Mouse (Mus musculus) right cerebral cortex, postnatal 10 days (tissue): ENCODE measurements around the gene Them7.
A peak's percentile ranks its signal among the peaks of the same experiment; 100 is the strongest.

Experiments
- DNase-seq, 2 experiments: peaks; one replicate each; pipeline ENCODE4 v3.0.0; 2021; ENCODE audit warnings: low spot score in 2 of 2

Gene Them7

DNA sequence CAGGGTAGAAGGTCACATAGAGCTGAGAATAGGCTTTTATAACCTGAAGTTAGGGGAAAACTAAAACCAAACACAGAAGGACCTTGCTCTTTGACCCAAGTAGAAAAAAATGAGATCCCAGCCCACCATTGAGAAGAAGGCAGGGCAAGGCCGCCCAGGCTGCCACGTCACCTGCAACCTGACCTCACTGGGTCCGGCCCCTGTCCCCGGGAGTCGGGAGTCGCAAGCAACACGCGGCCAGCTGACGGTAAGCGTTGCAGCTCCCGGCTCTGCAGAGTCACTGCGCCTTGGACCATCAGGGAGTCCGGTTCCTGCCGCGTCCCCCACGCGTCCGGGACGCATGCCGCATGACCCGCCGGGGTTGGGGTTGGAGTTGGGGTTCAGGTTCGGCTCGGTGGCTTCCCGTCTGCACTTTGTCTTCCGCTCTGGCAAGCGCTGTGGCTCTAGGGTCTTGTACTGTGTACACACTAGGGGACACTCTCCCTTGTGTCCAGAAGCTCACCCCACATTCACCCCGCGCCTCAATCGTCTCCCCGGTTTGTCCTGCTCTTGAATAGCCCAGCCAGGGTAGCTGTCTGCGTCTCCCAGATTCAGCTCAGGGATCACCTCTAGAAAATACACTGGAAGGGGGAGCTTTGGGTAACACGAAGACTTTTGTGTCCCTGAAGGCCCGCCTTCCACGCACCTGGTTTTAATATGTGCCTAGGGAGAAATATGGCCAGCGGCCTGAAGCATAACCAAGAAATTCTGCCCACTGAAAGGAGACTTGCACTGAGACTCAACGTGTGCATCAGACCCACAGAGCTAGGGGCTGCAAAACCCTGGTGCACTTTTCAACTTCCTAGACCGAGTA lies at the start of gene Them7:
Gene Them7, plus strand, starts transcription at position 187 of the 853 bp plus-strand sequence.
- DNase-seq, result no peak

- no peak for DNase-seq
Measured at GRCm38 (mm10) chr2:105178871-105179270, 45.2 kb upstream of the Them7 start.

GRCm38 (mm10) chr2:105182501-105182900 lies 41.6 kb upstream of the Them7 start:
- no peak for DNase-seq

- no peak for DNase-seq
Measured at GRCm38 (mm10) chr2:105185140-105185539, 39.0 kb upstream of the Them7 start.

DNA sequence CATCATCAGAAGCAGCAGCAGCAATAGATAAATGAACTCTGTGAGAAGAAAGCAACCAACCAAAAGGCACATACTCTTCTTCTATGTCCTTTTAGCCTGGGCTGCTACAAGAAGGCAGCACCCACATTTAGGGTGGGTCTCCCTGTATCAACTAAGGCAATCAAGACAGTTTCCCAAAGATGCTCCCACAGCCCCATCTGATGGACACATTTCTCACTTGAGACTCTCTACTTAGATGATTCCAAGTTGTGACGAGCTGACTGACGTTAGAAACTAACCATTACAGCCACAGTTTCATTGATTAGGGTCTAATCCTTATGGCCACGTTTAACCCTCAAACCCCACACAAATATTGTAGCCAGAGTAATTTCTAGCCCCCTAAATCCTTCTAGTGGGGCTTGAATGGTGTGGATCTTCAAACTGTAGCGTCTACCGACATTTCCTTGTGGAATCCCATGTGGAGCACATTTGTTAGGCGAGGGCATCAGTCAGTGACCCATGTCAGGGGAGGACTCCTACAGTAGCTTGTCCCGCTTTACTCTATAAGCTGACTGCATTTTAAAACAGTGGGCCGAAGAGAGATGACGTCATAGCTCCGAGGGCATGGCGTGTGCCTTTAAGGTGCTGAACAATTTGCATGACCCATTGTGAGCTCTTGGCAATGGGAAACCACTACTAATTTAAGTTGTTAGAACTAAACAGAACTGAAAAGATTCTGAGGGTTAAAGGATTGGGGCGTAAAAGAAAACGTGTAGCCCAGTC lies 38.2 kb upstream of the Them7 start:
- no peak for DNase-seq

- no peak for DNase-seq
Measured at GRCm38 (mm10) chr2:105186591-105186990, 37.5 kb upstream of the Them7 start.

GRCm38 (mm10) chr2:105188182-105188581 lies 35.9 kb upstream of the Them7 start:
- no peak for DNase-seq

DNA sequence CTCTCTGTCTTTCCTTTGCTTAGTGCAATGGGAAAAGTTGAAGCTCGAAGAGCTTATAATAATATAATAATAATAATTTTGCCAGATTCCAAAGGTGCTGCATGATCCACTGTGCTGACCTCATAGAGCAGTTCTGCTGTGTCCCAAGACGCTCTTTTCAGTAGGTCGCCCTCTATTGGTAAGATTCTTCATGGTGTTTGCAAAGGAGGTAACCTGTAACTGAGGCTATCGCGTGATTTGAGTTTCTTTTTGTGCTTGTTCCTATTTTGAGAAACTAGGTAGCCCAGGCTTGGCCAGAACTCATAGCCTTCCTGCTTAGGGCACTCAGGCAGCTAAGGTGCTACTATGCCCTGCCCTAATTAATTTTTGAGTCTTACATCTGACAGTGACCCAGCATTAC lies 34.8 kb upstream of the Them7 start:
- no peak for DNase-seq

- DNase-seq, result no peak
Measured at GRCm38 (mm10) chr2:105200152-105200551, 24.0 kb upstream of the Them7 start.

GRCm38 (mm10) chr2:105206563-105207174 lies 17.5 kb upstream of the Them7 start:
- no peak for DNase-seq

- no peak for DNase-seq
Measured at GRCm38 (mm10) chr2:105212839-105213238, 11.3 kb upstream of the Them7 start.

GRCm38 (mm10) chr2:105215914-105216313 lies 8.2 kb upstream of the Them7 start:
- no peak for DNase-seq

DNA sequence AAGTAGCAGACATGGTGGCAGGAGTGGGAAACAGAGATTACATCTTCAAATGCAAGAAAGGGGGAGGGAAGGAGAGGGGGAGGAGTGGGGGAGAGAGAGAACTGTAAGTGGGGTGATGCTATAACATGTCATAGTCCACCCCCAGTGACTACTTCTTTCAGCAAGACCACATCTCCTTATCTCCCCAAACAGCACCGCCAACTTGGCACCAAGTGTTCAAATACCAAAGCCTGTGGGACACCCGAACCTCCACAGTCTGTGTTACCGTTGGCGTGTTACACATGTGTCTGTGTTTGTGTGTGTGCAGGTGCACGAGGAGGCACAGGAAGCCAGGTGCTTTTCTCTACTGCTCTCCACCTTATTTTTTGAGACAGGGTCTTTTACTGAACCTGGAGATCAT lies 4.9 kb upstream of the Them7 start:
- DNase-seq, result no peak

DNA sequence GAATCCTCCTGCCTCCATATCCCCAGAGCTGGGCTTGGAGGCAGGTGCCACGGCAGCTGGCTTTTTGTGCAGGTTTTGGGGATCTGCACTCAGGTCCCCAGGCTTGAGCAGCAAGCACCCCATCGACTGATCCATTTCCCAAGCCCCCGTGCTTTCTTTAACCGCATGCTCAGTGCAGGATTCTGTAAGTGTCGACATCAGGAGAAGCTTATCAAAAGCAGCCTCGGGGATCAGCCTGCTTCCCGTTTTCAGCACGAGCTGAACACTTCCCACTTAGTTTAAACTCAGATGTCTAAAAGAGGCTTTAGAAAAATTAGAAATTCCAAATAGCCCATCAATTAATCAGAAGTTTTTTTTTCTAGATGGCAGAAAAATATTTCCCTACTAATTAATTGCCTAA lies 4.5 kb upstream of the Them7 start:
- DNase-seq, result no peak

GRCm38 (mm10) chr2:105220738-105221303 lies 3.3 kb upstream of the Them7 start:
- DNase-seq, result no peak

GRCm38 (mm10) chr2:105223606-105224005 lies 514 bp upstream of the Them7 start:
- no peak for DNase-seq

GRCm38 (mm10) chr2:105224987-105225375 lies 861 bp downstream of the Them7 start:
- no peak for DNase-seq

GRCm38 (mm10) chr2:105226297-105226958 lies 2.3 kb downstream of the Them7 start:
- no peak for DNase-seq

- no peak for DNase-seq
Measured at GRCm38 (mm10) chr2:105228416-105228815, 4.3 kb downstream of the Them7 start.

DNA sequence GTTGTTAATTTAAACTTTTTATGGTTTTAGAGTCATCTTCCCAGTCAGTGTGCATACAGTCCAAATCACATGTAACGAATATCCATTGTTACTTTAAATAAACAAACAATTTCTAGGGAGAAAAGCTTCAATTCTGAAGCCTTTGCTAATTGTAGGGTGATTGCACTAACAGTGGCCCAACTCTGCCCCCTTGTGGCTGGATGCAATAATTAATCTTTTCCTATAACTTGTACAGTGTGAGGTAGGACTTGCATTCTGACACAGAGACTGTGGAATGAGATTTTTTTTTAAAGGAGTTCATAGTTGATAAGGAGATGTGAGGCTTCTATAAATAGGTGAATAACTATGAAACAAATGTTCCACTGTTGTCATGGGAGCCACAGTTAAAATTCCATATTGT lies 6.2 kb downstream of the Them7 start:
- DNase-seq, result peak; percentile 58 to 86

- DNase-seq, result no peak
Measured at GRCm38 (mm10) chr2:105232386-105232785, 8.3 kb downstream of the Them7 start.

DNA sequence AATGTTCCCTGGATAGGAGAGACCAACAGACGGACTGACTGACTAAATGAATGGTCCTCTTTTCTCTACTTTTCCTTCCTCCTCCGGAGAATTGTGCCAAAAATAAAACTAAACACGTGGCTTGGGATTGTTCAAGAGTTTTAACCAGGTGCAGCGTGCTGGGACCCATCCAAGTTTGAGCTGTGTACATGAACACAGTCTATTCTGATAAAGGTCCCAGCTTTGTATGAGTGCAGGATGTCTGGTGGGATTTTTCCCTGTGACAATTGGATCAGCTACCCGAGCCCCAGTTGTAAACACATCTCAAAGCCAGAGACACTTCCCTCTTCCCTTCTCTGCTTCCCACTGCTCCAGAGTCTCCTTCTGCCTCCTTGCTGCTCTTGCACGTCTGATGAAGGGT lies 10.2 kb downstream of the Them7 start:
- DNase-seq, result no peak
